Mouse (Mus musculus): ENCODE measurements around the gene Pif1. TPM values are rescaled to one million over a fixed set of nuclear protein-coding genes. Genes with fewer than 3 reads are reported as not detected.

The Pif1 gene
- polyA plus RNA-seq, 1 experiment from 2014 or later, result 1.9 TPM

DNA sequence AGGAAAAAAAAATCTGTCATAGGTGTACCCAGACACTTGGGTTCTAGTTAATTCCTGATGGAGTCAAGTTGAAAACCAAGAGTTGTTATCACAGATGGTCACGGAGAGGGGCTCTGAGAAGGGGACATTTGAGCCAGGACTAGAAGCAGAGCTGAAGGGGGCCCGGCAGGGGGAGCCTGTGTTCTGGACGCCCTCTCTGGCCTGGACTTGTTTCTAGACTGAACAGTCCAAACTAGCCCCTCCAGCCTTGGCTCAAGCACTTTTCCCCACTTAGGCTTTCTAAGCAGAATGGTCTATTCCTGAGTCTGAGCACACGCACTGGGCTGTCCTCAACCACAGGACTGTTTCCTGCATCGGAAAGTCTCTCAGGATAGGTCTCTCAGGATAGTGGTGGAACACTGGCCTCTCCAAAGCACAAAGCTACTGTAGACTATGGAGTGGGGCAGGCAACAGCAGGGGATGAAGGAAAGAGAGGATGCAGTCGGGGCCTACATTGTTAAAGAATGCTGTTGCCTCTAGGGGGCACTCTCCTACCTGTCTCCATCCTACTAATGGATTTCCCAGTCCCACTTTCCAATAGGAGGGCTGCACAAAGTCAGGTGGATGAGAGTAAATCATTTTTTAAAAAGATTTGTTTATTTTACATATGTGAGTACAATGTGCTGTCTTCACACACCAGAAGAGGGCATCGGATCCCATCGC lies 16.6 kb downstream of the Pif1 start:
- no peak for DNase-seq (ENCODE audit: low spot score)
- ATAC-seq (ENCODE audit: low FRiP score), result no peak
- Histone ChIP-seq H3K27ac (no peak overlapping the region), H3K4me1 (replicated peaks; ENCODE audit: control insufficient read depth, insufficient read depth, low read length) (no peaks in the 10 kb centered on the region), H3K9me3 (ENCODE audit: control insufficient read depth, low read length) (no peaks in the 10 kb centered on the region), H3K27me3 (ENCODE audit: control insufficient read depth, insufficient read depth, low read length) (no peaks in the 10 kb centered on the region), H3K4me3 (replicated peaks; ENCODE audit: low read length) (no peak overlapping the region), H3K9ac (no peak overlapping the region), H3K4me2 (replicated peaks) (no peak overlapping the region), H3K36me3 (replicated peaks; ENCODE audit: control insufficient read depth, insufficient read depth) (no peaks in the 10 kb centered on the region)
- WGBS, result 49% methylated on average over 8 of the region's 8 CpGs

DNA sequence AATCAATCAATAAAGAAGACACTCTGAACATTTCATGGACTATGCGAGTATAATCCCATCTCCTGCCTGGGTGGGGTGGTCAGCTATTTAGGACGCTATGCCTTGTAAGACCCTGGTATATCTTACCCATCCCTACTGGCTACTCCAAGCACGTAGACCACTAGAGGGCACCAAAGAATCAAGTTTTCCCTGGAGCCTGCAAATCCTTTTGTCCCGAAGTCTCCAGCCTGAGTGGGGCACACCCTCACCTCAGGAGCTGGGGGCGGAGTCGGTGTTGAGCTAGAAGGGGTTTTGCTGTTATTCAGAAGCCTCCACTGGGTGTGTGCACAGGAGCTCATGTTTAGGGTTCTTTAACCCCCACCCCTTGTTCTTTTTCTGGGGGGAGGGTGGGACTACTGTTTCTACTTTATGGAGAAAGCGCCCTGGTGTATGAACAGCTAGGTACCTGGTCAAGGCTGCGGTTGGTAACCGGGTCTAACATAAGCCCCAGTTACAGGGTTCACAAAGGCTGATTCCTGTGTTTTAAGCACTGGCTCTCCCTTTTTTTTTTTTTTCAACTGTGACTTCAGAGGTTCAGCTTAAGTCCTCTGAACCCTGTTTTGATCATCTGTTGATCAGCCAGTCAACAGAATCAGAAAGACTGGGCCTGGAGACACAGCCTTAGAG lies 18.6 kb downstream of the Pif1 start:
- Histone ChIP-seq H3K36me3 (replicated peaks; ENCODE audit: control insufficient read depth, insufficient read depth) (no peaks in the 10 kb centered on the region), H3K9me3 (ENCODE audit: control insufficient read depth, low read length) (no peaks in the 10 kb centered on the region), H3K9ac (no peak overlapping the region; the same call in 1 of the 2 replicates), H3K4me2 (replicated peaks) (peak overlapping the region; percentile 45), H3K4me1 (replicated peaks; ENCODE audit: control insufficient read depth, insufficient read depth, low read length) (no peaks in the 10 kb centered on the region), H3K4me3 (replicated peaks; ENCODE audit: low read length) (0 out of 2 replicates have a peak overlapping the region, but pooled peaks have one; percentile 7), H3K27me3 (ENCODE audit: control insufficient read depth, insufficient read depth, low read length) (no peaks in the 10 kb centered on the region), H3K27ac (no peak overlapping the region)
- ATAC-seq (ENCODE audit: low FRiP score) (peak; percentile 83; the same call in 1 of the 2 replicates), DNase-seq (ENCODE audit: low spot score) (peak; percentile 95)
- 5% methylated on average over 9 of the region's 9 CpGs for WGBS

DNA sequence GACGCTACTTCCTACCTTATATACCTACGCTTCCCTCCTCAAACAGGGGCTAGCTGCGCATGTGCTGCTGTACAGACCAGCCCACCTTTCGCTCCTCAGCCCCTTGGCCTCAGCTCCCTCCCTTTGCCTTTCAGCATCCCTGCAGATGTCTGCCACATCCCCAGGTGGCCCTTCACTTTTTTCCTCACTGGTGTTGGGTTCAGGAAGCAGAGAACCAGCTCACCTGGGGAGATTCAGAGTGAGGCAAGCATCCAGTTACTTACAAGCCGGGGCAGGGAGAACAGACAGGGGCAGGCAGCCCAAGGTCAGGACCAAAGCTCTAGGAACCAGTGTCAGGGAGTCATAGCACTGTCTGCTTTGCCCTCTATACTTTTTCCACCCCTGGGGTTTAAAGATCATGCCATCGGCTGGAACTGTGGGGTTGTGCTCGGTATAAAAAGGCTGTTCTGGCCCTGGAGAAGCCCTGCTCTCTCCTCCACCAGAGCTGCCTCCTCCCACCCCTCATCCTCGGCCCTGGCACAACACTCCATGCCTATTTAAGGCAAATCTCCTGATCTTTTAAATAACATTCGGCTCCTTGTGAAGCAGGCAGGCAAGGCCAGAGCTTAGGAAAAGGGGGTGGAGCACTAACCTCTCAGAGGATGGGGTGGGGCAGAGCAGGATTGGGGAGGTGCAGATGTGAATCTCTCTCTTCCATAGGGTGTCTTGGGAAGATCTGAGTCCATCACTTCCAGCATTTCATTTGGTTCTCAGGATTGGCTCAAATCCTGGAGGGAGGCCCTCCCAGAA lies 19.6 kb downstream of the Pif1 start:
- H3K36me3 ChIP-seq (replicated peaks; ENCODE audit: control insufficient read depth, insufficient read depth), result no peaks in the 10 kb centered on the region
- no peak overlapping the region for H3K27ac ChIP-seq
- H3K4me3 ChIP-seq (replicated peaks; ENCODE audit: low read length), result no peak overlapping the region
- DNase-seq (ENCODE audit: low spot score) (no peak), ATAC-seq (ENCODE audit: low FRiP score) (no peak)
- no peak overlapping the region for H3K4me2 ChIP-seq (replicated peaks)
- WGBS, result 40% methylated on average over 9 of the region's 9 CpGs
- H3K9ac ChIP-seq, result no peak overlapping the region
- H3K9me3 ChIP-seq (ENCODE audit: control insufficient read depth, low read length), result no peaks in the 10 kb centered on the region
- H3K4me1 ChIP-seq (replicated peaks; ENCODE audit: control insufficient read depth, insufficient read depth, low read length), result no peaks in the 10 kb centered on the region
- H3K27me3 ChIP-seq (ENCODE audit: control insufficient read depth, insufficient read depth, low read length), result no peaks in the 10 kb centered on the region

DNA sequence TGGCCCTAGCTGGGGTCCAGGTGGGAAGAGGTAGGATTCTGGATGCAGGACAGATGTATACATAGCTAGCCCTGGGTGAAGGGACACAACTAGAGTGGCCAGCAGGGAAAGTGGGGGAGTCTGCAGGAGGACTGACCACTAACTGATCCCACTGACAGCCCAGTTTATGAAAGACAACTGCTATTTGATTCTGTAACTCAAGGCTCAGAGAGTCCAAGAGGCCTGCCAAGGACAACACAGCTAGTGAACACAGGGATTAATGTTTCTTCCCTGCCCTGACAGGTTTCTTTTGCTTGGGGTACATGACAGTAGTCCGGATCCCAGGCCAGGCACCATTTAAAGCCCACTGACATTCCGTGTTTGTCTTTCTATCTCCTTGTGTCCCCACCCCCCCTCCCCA lies 20.2 kb downstream of the Pif1 start:
- H3K9ac ChIP-seq, result no peak overlapping the region
- ATAC-seq (ENCODE audit: low FRiP score), result no peak
- H3K4me3 ChIP-seq (replicated peaks; ENCODE audit: low read length), result no peak overlapping the region
- H3K27me3 ChIP-seq (ENCODE audit: control insufficient read depth, insufficient read depth, low read length), result no peaks in the 10 kb centered on the region
- DNase-seq (ENCODE audit: low spot score), result no peak
- WGBS, result 71% methylated on average over 2 of the region's 2 CpGs
- H3K9me3 ChIP-seq (ENCODE audit: control insufficient read depth, low read length), result no peaks in the 10 kb centered on the region
- H3K27ac ChIP-seq, result no peak overlapping the region
- H3K4me1 ChIP-seq (replicated peaks; ENCODE audit: control insufficient read depth, insufficient read depth, low read length), result no peaks in the 10 kb centered on the region
- H3K4me2 ChIP-seq (replicated peaks), result no peak overlapping the region
- no peaks in the 10 kb centered on the region for H3K36me3 ChIP-seq (replicated peaks; ENCODE audit: control insufficient read depth, insufficient read depth)

DNA sequence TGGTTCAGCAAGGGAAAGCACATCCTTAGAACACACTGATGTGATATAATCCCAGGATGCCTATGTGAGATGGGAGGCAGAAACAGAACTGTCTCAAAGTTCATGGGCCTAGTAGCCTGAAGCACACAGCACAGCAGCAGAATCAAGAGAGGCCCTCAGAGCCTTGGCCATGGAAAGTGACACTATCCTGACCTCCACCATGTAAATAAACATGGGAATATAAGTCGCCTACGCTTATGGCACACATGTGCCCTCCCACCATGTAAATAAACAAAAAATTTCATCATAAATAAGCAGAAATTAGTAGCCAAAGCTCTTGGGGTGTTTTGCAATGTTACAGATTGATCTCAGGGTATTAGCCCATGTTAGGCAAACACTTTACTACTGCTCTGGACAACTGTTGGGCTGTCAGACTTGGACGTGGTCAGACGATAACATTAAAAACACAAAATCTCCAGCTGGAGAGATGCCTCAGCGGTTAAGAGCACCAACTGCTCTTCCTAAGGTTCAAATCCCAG lies 25.1 kb downstream of the Pif1 start:
- ATAC-seq (ENCODE audit: low FRiP score), result no peak
- H3K27me3 ChIP-seq (ENCODE audit: control insufficient read depth, insufficient read depth, low read length), result no peaks in the 10 kb centered on the region
- no peaks in the 10 kb centered on the region for H3K9me3 ChIP-seq (ENCODE audit: control insufficient read depth, low read length)
- no peaks in the 10 kb centered on the region for H3K4me1 ChIP-seq (replicated peaks; ENCODE audit: control insufficient read depth, insufficient read depth, low read length)
- no peak overlapping the region for H3K4me2 ChIP-seq (replicated peaks)
- no peaks in the 10 kb centered on the region for H3K36me3 ChIP-seq (replicated peaks; ENCODE audit: control insufficient read depth, insufficient read depth)
- 89% methylated on average over 5 of the region's 5 CpGs for WGBS
- no peak overlapping the region for H3K9ac ChIP-seq
- H3K27ac ChIP-seq, result no peak overlapping the region
- DNase-seq (ENCODE audit: low spot score), result no peak
- no peak overlapping the region for H3K4me3 ChIP-seq (replicated peaks; ENCODE audit: low read length)

DNA sequence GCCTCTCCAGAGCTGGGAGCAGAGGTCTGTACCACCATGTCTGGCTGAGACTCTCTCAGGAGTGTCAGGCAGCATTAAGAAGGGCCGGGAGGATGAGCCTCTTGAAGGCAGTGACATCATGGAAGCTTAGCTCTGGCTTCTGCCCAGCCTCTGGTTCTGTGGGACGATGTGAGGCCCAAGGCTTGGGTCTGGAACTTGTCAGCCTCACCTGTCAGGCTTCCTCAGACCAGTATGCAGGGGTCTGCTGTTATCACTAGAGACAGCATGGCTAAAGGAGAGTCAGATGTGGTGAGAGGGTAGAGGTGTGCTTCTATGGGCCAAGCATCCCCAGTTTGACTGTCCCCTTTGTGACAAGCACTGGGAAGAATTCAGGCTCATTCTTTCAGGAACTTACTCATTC lies 26.1 kb downstream of the Pif1 start:
- no peak for ATAC-seq (ENCODE audit: low FRiP score)
- no peak overlapping the region for H3K27ac ChIP-seq
- no peaks in the 10 kb centered on the region for H3K4me1 ChIP-seq (replicated peaks; ENCODE audit: control insufficient read depth, insufficient read depth, low read length)
- H3K4me2 ChIP-seq (replicated peaks), result no peak overlapping the region
- no peaks in the 10 kb centered on the region for H3K9me3 ChIP-seq (ENCODE audit: control insufficient read depth, low read length)
- no peak overlapping the region for H3K9ac ChIP-seq
- no peaks in the 10 kb centered on the region for H3K36me3 ChIP-seq (replicated peaks; ENCODE audit: control insufficient read depth, insufficient read depth)
- no peak for DNase-seq (ENCODE audit: low spot score)
- no peak overlapping the region for H3K4me3 ChIP-seq (replicated peaks; ENCODE audit: low read length)
- no peaks in the 10 kb centered on the region for H3K27me3 ChIP-seq (ENCODE audit: control insufficient read depth, insufficient read depth, low read length)
- WGBS, result 77% methylated on average over 2 of the region's 2 CpGs

DNA sequence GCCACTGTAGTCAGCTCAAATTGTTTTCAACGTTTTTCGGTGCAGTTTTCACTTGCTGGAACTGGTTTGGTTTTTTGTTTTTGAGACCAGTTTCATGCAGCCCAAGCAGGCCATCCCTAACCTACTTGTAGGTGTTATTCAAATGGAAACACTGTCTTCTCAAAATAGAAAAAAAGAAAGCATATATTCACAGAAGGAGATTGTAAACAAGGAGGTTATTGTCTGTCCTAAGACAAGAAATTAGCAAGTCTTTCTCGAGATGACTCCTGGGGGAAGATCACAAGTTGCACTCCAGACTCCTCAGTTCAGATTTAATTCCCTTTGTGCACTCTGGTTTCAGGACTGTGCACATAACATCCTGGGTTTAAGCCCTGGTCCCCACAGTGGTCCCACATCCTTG lies 32.4 kb downstream of the Pif1 start:
- DNase-seq (ENCODE audit: low spot score) (no peak), ATAC-seq (ENCODE audit: low FRiP score) (no peak)
- Histone ChIP-seq H3K9ac (no peak overlapping the region), H3K4me3 (replicated peaks; ENCODE audit: low read length) (no peak overlapping the region), H3K4me2 (replicated peaks) (no peak overlapping the region), H3K27ac (no peak overlapping the region), H3K4me1 (replicated peaks; ENCODE audit: control insufficient read depth, insufficient read depth, low read length) (no peaks in the 10 kb centered on the region), H3K36me3 (replicated peaks; ENCODE audit: control insufficient read depth, insufficient read depth) (no peaks in the 10 kb centered on the region), H3K27me3 (ENCODE audit: control insufficient read depth, insufficient read depth, low read length) (no peaks in the 10 kb centered on the region), H3K9me3 (ENCODE audit: control insufficient read depth, low read length) (no peaks in the 10 kb centered on the region)
- 66% methylated on average over 3 of the region's 3 CpGs for WGBS

DNA sequence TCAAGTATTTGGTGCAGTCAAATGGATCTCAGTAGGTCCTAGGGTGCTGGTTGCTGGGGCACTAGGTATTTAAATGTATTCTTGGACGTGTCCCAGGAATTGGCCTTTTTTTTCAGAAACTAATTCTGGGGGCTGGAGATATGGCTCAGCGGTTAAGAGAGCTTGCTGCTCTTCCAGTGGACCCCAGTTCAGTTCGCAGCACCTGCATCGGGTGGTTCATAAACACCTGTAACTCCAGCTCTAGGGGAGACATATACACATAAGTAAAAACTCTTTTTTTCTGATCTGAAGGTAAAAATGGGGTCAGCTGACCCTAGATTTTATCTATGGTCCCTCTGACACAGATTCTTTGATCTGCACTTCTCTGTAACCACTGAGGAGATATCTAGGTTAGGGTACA lies 34.2 kb downstream of the Pif1 start:
- Histone ChIP-seq H3K9ac (no peak overlapping the region), H3K4me2 (replicated peaks) (no peak overlapping the region), H3K9me3 (ENCODE audit: control insufficient read depth, low read length) (no peaks in the 10 kb centered on the region), H3K36me3 (replicated peaks; ENCODE audit: control insufficient read depth, insufficient read depth) (no peaks in the 10 kb centered on the region), H3K4me1 (replicated peaks; ENCODE audit: control insufficient read depth, insufficient read depth, low read length) (no peaks in the 10 kb centered on the region), H3K4me3 (replicated peaks; ENCODE audit: low read length) (no peak overlapping the region), H3K27ac (no peak overlapping the region), H3K27me3 (ENCODE audit: control insufficient read depth, insufficient read depth, low read length) (peaks cover 5% of the 10 kb centered on the region; the same call in 1 of the 2 replicates)
- ATAC-seq (ENCODE audit: low FRiP score) (no peak), DNase-seq (ENCODE audit: low spot score) (no peak)
- 89% methylated on average over 4 of the region's 4 CpGs for WGBS

DNA sequence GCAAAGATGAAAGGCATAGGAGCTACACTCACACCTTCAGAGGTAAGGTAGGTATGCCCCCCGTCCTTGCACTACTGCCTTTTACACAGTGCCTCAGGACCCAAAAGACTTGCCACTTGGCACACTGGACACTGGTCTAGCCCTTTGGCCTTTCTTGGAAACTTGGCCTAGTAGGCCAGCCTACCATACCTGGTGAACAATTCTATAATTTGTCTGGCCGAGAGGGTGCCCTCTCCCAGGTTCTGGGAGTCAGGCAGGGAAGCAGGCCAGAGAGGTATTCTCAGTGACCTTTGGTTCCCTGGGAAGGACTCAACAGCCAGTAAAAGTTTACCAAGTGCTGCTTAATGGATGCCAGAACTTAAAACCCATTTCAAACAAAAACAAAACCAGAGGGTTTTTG lies 34.7 kb downstream of the Pif1 start:
- Histone ChIP-seq H3K4me3 (replicated peaks; ENCODE audit: low read length) (no peak overlapping the region), H3K36me3 (replicated peaks; ENCODE audit: control insufficient read depth, insufficient read depth) (no peaks in the 10 kb centered on the region), H3K27me3 (ENCODE audit: control insufficient read depth, insufficient read depth, low read length) (peaks cover 7% of the 10 kb centered on the region; the same call in 1 of the 2 replicates), H3K4me2 (replicated peaks) (no peak overlapping the region), H3K9ac (no peak overlapping the region), H3K4me1 (replicated peaks; ENCODE audit: control insufficient read depth, insufficient read depth, low read length) (no peaks in the 10 kb centered on the region), H3K9me3 (ENCODE audit: control insufficient read depth, low read length) (no peaks in the 10 kb centered on the region), H3K27ac (no peak overlapping the region)
- WGBS, result 90% methylated on average over 2 of the region's 2 CpGs
- no peak for ATAC-seq (ENCODE audit: low FRiP score)
- no peak for DNase-seq (ENCODE audit: low spot score)

All from hindbrain, embryonic 14.5 days (tissue).